Mouse (Mus musculus): Measurements from ENCODE around the gene Hivep3. TPM values are rescaled to one million over a fixed set of nuclear protein-coding genes. Genes with fewer than 3 reads are reported as not detected.

The Hivep3 gene
- total and polyA plus RNA-seq, 3 experiments: not detected

DNA sequence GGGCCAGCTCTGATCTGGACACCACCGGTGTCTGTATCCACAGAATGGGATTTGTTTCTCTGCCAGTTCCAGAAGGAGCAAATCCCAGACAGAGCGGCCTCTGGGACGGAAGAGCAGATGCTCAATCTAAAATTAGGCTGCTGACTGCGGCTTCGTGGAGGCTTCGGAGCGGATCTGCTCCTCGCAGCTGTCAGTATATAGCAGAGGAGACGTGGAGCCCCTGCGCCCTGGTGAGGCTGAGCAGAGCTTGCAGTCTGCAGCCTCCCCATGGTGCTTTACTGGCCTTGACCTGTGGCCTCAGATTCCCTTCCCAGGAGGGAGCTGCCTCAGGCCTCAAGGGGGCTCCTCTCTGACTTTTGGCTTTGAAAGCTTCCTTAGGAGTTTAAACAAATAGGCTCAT lies 290.5 kb downstream of the Hivep3 start:
- H3K36me3 ChIP-seq (ENCODE audit: control insufficient read depth in 1 of 2, insufficient read depth in 2 of 2, low read length in 2 of 2): no peaks in the 10 kb centered on the region
- DNase-seq (ENCODE audit: low read depth, low spot score): no peak
- H3K9me3 ChIP-seq (replicated peaks; ENCODE audit: insufficient read depth, low read length): no peaks in the 10 kb centered on the region
- TF ChIP-seq ZMIZ1 (IDR thresholded peaks at IDR 0.05; ENCODE audit: low read depth, low read length): no peak
- no peak for TF ChIP-seq POLR2A (IDR thresholded peaks at IDR 0.05; ENCODE audit: control insufficient read depth in 1 of 2, insufficient read depth in 1 of 2, low read depth in 1 of 2, low read length in 2 of 2, poor library complexity in 1 of 2)
- TF ChIP-seq HCFC1 (IDR thresholded peaks at IDR 0.05; ENCODE audit: low read depth, low read length): no peak
- TF ChIP-seq ZC3H11A (IDR thresholded peaks at IDR 0.05; ENCODE audit: low read depth, low read length): no peak
- no peak for TF ChIP-seq MEF2A (IDR thresholded peaks at IDR 0.05; ENCODE audit: extremely low read depth, insufficient replicate concordance, low read depth, low read length, poor library complexity, severe bottlenecking)
- TF ChIP-seq UBTF (IDR thresholded peaks at IDR 0.05; ENCODE audit: borderline replicate concordance, insufficient read depth, low read depth, low read length): no peak
- TF ChIP-seq MYC (IDR thresholded peaks at IDR 0.05; ENCODE audit: low read depth, low read length): no peak
- no peak for TF ChIP-seq MAFK (IDR thresholded peaks at IDR 0.05; ENCODE audit: borderline replicate concordance, low read depth, low read length)
- no peaks in the 10 kb centered on the region for H3K27me3 ChIP-seq (ENCODE audit: control insufficient read depth in 1 of 2, insufficient read depth in 2 of 2, low read length in 2 of 2)
- no peaks in the 10 kb centered on the region for H3K4me1 ChIP-seq (ENCODE audit: control insufficient read depth in 1 of 2, insufficient read depth in 2 of 2, low read length in 2 of 2)
- H3K9ac ChIP-seq (ENCODE audit: control insufficient read depth, low read depth, low read length, poor library complexity, severe bottlenecking): no peak overlapping the region
- H3K79me2 ChIP-seq (ENCODE audit: control insufficient read depth, insufficient read depth, low read length, poor library complexity): no peaks in the 10 kb centered on the region
- no peak overlapping the region for H3K27ac ChIP-seq (ENCODE audit: control insufficient read depth, low read depth, low read length)
- H3K4me3 ChIP-seq (ENCODE audit: control insufficient read depth in 1 of 2, insufficient read depth in 1 of 2, low read depth in 2 of 2, low read length in 2 of 2): no peak overlapping the region

DNA sequence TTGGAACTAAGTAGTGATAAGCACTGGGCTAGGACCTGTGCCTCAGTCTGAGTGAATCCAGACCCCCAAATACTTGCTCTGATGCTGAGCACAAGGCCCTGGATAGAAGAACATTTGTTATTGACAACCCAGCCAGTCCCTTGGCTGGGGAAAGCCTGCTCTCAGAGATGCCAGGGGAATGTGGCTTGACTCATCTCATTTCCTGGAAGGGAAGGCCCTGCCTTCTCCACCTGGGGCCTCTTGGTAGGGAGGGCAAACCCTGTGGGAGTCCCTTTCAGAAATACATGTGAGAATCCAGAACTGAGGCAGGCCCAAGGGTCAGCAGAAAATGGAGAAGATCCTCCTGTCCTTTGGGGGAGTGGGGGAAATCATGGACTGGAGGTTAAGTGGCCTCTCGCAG lies 294.1 kb downstream of the Hivep3 start:
- no peak overlapping the region for H3K27ac ChIP-seq (ENCODE audit: control insufficient read depth, low read depth, low read length)
- no peaks in the 10 kb centered on the region for H3K9me3 ChIP-seq (replicated peaks; ENCODE audit: insufficient read depth, low read length)
- H3K9ac ChIP-seq (ENCODE audit: control insufficient read depth, low read depth, low read length, poor library complexity, severe bottlenecking): no peak overlapping the region
- H3K4me3 ChIP-seq (ENCODE audit: control insufficient read depth in 1 of 2, insufficient read depth in 1 of 2, low read depth in 2 of 2, low read length in 2 of 2): no peak overlapping the region
- no peaks in the 10 kb centered on the region for H3K79me2 ChIP-seq (ENCODE audit: control insufficient read depth, insufficient read depth, low read length, poor library complexity)
- no peaks in the 10 kb centered on the region for H3K36me3 ChIP-seq (ENCODE audit: control insufficient read depth in 1 of 2, insufficient read depth in 2 of 2, low read length in 2 of 2)
- no peak for DNase-seq (ENCODE audit: low read depth, low spot score)
- H3K4me1 ChIP-seq (ENCODE audit: control insufficient read depth in 1 of 2, insufficient read depth in 2 of 2, low read length in 2 of 2): no peaks in the 10 kb centered on the region
- TF ChIP-seq CTCF (IDR thresholded peaks at IDR 0.05 in 2 of 3, conservative IDR thresholded peaks at IDR 0.05 in 1 of 3; ENCODE audit: control insufficient read depth in 1 of 3, insufficient read depth in 1 of 3, low read depth in 2 of 3, low read length in 3 of 3, poor library complexity in 1 of 3, severe bottlenecking in 1 of 3): no peak
- no peak for TF ChIP-seq RCOR1 (IDR thresholded peaks at IDR 0.05; ENCODE audit: low read depth, low read length)
- TF ChIP-seq CHD1 (IDR thresholded peaks at IDR 0.05; ENCODE audit: low read depth, low read length): no peak
- TF ChIP-seq GABPA (IDR thresholded peaks at IDR 0.05; ENCODE audit: low read depth, low read length): no peak
- no peak for TF ChIP-seq POLR2AphosphoS5 (IDR thresholded peaks at IDR 0.05; ENCODE audit: borderline replicate concordance, low read depth, low read length)
- TF ChIP-seq NELFE (IDR thresholded peaks at IDR 0.05; ENCODE audit: low read depth, low read length): no peak
- TF ChIP-seq JUND (IDR thresholded peaks at IDR 0.05; ENCODE audit: low read depth, low read length): no peak
- TF ChIP-seq SMC3 (IDR thresholded peaks at IDR 0.05; ENCODE audit: low read depth, low read length): no peak
- no peak for TF ChIP-seq ZNF384 (IDR thresholded peaks at IDR 0.05; ENCODE audit: low read depth, low read length)
- TF ChIP-seq ELF1 (IDR thresholded peaks at IDR 0.05; ENCODE audit: low read depth, low read length): no peak
- no peak for TF ChIP-seq MEF2A (IDR thresholded peaks at IDR 0.05; ENCODE audit: extremely low read depth, insufficient replicate concordance, low read depth, low read length, poor library complexity, severe bottlenecking)
- no peak for TF ChIP-seq SIN3A (IDR thresholded peaks at IDR 0.05; ENCODE audit: low read length)
- no peak for TF ChIP-seq CHD2 (IDR thresholded peaks at IDR 0.05; ENCODE audit: low read length)
- H3K27me3 ChIP-seq (ENCODE audit: control insufficient read depth in 1 of 2, insufficient read depth in 2 of 2, low read length in 2 of 2): no peaks in the 10 kb centered on the region; a peak in 1 of 4 replicates

Data from MEL (cell line).